Mouse (Mus musculus) lung, embryonic 16.5 days (tissue): ENCODE measurements around the gene Cdk11b. TPM values are rescaled to one million over a fixed set of nuclear protein-coding genes. Genes with fewer than 3 reads are reported as not detected.
A peak's percentile ranks its signal among the peaks of the same experiment; 100 is the strongest.
"Not testable (repeated sequence)": the region's sequence is repeated elsewhere in the genome, so short reads cannot be mapped to it uniquely, and the experiment has no call there.

ENCODE experiments used
- ATAC-seq: fragments of 200-750 bp; cut with Nextera tagmentation; 2 replicates; pipeline ENCODE4 v1.8.0; 2017; ENCODE audit warnings: low read depth, mild to moderate bottlenecking, moderate library complexity
- H3K27ac ChIP-seq: fragments of 300-500 bp; sonication (generic); 2 replicates; pipeline ENCODE4 v1.5.1; 2014; ENCODE audit warnings: mild to moderate bottlenecking, control low read depth, low read length
- H3K27me3 ChIP-seq: fragments of 300-500 bp; sonication (generic); 2 replicates; pipeline ENCODE4 v1.6.1; 2014; ENCODE audit warnings: low read depth, low read length, mixed read lengths; ENCODE audit not compliant: control insufficient read depth, insufficient read depth
- H3K36me3 ChIP-seq: fragments of 300-500 bp; sonication (generic); 2 replicates; pipeline ENCODE4 v1.6.1; 2014; ENCODE audit warnings: low read length; ENCODE audit not compliant: control insufficient read depth, insufficient read depth
- H3K4me1 ChIP-seq: fragments of 300-500 bp; sonication (generic); replicated peaks from 2 replicates; pipeline ENCODE4 v1.6.1; 2014; ENCODE audit warnings: low read length, mixed read lengths; ENCODE audit not compliant: control insufficient read depth, insufficient read depth
- H3K4me2 ChIP-seq: fragments of 300-500 bp; sonication (generic); 2 replicates; pipeline ENCODE4 v1.6.1; 2014; ENCODE audit warnings: low read depth, low read length, control low read depth
- H3K4me3 ChIP-seq: fragments of 300-500 bp; sonication (generic); 2 replicates; pipeline ENCODE4 v1.5.1; 2014; ENCODE audit warnings: mild to moderate bottlenecking, low read length, control low read depth
- H3K9ac ChIP-seq: fragments of 300-500 bp; sonication (generic); 2 replicates; pipeline ENCODE4 v1.6.1; 2014; ENCODE audit warnings: low read length, control low read depth
- H3K9me3 ChIP-seq: fragments of 300-500 bp; sonication (generic); 2 replicates; pipeline ENCODE4 v1.6.1; 2016; ENCODE audit warnings: low read length; ENCODE audit not compliant: control insufficient read depth
- WGBS: fragments of 180-500 bp; shearing (Covaris S2); extraction: QIAGEN DNeasy Blood & Tissue Kit; methylation state at CpG from one replicate; pipeline ENCODE4 v1.1.7; 2014; 5-methylcytosine and 5-hydroxymethylcytosine counted together
- polyA plus RNA-seq: library from polyadenylated mRNA; unstranded; fragments of >200 nt; fragmentation: Nextera tagmentation; extraction: Ambion mirVana; gene quantifications from 2 replicates; pipeline ENCODE4 v1.2.1, GENCODE M21; 2015

The Cdk11b gene
- polyA plus RNA-seq, 1 experiment from 2014 or later, result 54.6 TPM

DNA sequence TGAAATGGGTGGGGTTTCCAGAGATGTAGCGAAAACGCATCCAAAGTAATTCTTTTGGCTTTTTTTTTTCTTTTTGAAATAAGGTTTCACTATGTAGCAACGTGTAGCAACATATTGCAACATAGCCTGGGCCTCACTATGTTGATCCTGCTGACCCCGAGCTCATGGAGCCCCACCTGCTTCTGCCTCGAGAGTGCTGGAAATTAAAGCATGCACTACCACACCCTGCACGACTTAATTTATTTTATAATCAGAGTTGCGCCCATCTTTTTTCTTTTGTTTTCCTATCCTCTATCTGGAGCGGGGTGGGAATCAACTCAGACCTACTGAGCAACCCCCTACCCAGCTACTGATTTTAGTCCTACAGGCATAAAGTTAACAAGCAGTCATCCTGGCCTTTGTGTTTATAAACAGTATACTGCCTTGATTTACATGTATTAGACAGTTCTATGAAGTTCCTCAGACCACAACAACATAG is 45.0 kb downstream of the Cdk11b start:
- H3K27ac ChIP-seq, result no peak overlapping the region
- peak; percentile 11 for ATAC-seq

DNA sequence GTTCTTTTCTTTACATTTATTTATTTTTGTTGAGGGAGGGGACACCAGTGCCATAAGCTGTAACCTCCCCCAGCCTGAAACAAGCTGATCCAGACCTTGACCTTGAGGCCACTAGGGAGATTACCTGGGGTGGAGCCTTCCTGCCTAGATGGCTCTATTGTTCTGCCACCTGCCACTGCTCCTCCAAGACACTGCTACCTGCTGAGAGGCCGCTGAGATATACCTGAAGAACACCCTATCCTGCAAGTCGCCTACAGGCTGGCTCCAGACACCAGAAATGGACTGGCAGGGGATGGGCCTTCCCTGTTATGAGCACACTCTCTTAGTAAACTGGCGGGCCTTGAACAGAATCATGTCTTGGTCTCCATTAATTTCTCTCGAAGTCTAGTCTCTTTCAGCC is 45.6 kb downstream of the Cdk11b start:
- H3K36me3 ChIP-seq, H3K27ac ChIP-seq, H3K4me3 ChIP-seq, H3K9me3 ChIP-seq, H3K4me1 ChIP-seq, ATAC-seq, H3K27me3 ChIP-seq, H3K9ac ChIP-seq, H3K4me2 ChIP-seq: not testable (repeated sequence)
- 52% methylated on average over 4 of the region's 4 CpGs for WGBS

More for the DNA sequence above, 45.0 kb downstream of the Cdk11b start:
- no peaks in the 10 kb centered on the region for H3K27me3 ChIP-seq
- H3K4me1 ChIP-seq, result peaks cover 9% of the 10 kb centered on the region
- peak overlapping the region; percentile 92 for H3K4me3 ChIP-seq
- H3K4me2 ChIP-seq, result peak overlapping the region; percentile 61
- H3K9ac ChIP-seq, result peak overlapping the region; percentile 90
- WGBS, result 3% methylated on average over 8 of the region's 8 CpGs
- no peaks in the 10 kb centered on the region for H3K9me3 ChIP-seq
- no peaks in the 10 kb centered on the region for H3K36me3 ChIP-seq

DNA sequence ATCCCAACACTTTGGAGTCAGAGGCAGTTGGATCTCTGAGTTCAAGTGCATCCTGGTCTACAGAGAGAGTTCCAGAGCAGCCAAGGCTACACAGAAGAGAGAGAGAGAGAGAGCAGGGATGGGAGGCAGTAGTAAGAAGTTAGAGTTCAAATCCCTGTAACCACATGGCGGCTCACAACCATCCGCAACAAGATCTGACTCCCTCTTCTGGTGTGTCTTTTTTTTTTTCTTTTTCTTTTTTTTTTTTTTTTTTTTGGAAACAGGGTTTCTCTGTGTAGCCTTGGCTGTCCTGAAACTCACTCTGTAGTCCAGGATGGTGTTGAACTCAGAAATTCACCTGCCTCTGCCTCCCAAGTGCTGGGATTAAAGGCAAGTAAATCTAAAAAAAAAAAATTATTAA is 47.4 kb downstream of the Cdk11b start:
- ATAC-seq, result no peak
- no peaks in the 10 kb centered on the region for H3K9me3 ChIP-seq
- H3K36me3 ChIP-seq, result no peaks in the 10 kb centered on the region
- peaks cover 9% of the 10 kb centered on the region for H3K4me1 ChIP-seq
- no peak overlapping the region for H3K4me3 ChIP-seq
- 52% methylated on average over 2 of the region's 2 CpGs for WGBS
- H3K4me2 ChIP-seq, result no peak overlapping the region
- no peak overlapping the region for H3K9ac ChIP-seq
- H3K27me3 ChIP-seq, result no peaks in the 10 kb centered on the region
- no peak overlapping the region for H3K27ac ChIP-seq

DNA sequence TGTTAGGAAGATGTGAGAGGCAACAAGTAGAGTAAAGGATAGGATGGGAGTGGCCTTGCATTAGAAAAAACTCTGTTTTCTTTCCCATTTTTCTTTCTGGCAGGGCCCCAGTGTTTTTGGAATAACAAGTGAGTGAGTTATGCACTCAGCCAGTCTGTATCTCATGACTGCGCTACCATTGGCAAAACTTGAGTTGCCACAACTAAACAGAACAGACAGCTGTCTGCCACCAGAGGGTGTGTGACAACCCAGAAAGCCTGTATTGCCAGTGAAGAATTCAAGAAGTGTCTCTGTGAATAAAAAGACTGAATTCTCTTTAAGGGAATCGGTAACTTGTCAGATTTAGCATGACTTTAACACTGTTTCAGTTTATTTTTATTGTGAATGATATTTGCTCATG is 51.3 kb downstream of the Cdk11b start:
- Histone ChIP-seq H3K9me3 (no peaks in the 10 kb centered on the region), H3K27me3 (no peaks in the 10 kb centered on the region), H3K4me1 (no peaks in the 10 kb centered on the region), H3K4me2 (no peak overlapping the region), H3K9ac (no peak overlapping the region), H3K36me3 (no peaks in the 10 kb centered on the region), H3K4me3 (no peak overlapping the region), H3K27ac (no peak overlapping the region)
- 73% methylated on average over 2 of the region's 2 CpGs for WGBS
- ATAC-seq, result no peak

- not testable (repeated sequence) for H3K27me3 ChIP-seq, H3K9me3 ChIP-seq, H3K27ac ChIP-seq, ATAC-seq, H3K4me1 ChIP-seq, H3K4me3 ChIP-seq, H3K4me2 ChIP-seq, H3K9ac ChIP-seq, H3K36me3 ChIP-seq
- 86% methylated on average over 15 of the region's 19 CpGs for WGBS
Measured at GRCm38 (mm10) chr4:155683670-155684277, 59.1 kb downstream of the Cdk11b start.

- not testable (repeated sequence) for H3K4me1 ChIP-seq, H3K36me3 ChIP-seq, ATAC-seq, H3K4me3 ChIP-seq, H3K9ac ChIP-seq, H3K4me2 ChIP-seq, H3K27ac ChIP-seq, H3K9me3 ChIP-seq, H3K27me3 ChIP-seq
- WGBS, result 69% methylated on average over 4 of the region's 4 CpGs
Measured at GRCm38 (mm10) chr4:155687764-155688163, 63.1 kb downstream of the Cdk11b start.

GRCm38 (mm10) chr4:155690571-155691375 is 66.1 kb downstream of the Cdk11b start:
- WGBS, result 76% methylated on average over 12 of the region's 12 CpGs
- Histone ChIP-seq H3K9me3 (no peaks in the 10 kb centered on the region), H3K4me1 (peaks cover 4% of the 10 kb centered on the region; the same call in 1 of the 2 replicates), H3K4me3 (no peak overlapping the region), H3K4me2 (no peak overlapping the region), H3K27me3 (peaks cover 7% of the 10 kb centered on the region; the same call in 1 of the 2 replicates), H3K36me3 (no peaks in the 10 kb centered on the region), H3K27ac (no peak overlapping the region), H3K9ac (no peak overlapping the region)
- no peak for ATAC-seq

- Histone ChIP-seq H3K27me3 (peaks cover 7% of the 10 kb centered on the region; the same call in 1 of the 2 replicates), H3K27ac (no peak overlapping the region), H3K9me3 (no peaks in the 10 kb centered on the region), H3K4me3 (no peak overlapping the region), H3K9ac (no peak overlapping the region), H3K4me1 (peaks cover 4% of the 10 kb centered on the region; the same call in 1 of the 2 replicates), H3K36me3 (no peaks in the 10 kb centered on the region), H3K4me2 (no peak overlapping the region)
- 94% methylated on average over 3 of the region's 3 CpGs for WGBS
- no peak for ATAC-seq
Measured at GRCm38 (mm10) chr4:155692421-155692820, 67.8 kb downstream of the Cdk11b start.

GRCm38 (mm10) chr4:155694111-155694481 is 69.4 kb downstream of the Cdk11b start, which contains the start of gene Fndc10:
TSS of gene Fndc10 (plus strand) at chr4:155694342.
- peak within 1 kb of the TSS; percentile 89 for H3K4me2 ChIP-seq
- peaks cover 4% of the 10 kb centered on the region; the same call in 1 of the 2 replicates for H3K4me1 ChIP-seq
- ATAC-seq, result peak; percentile 86
- WGBS, result under 1% methylated on average over 46 of the region's 47 CpGs
- no peaks in the 10 kb centered on the region for H3K36me3 ChIP-seq
- peaks cover 7% of the 10 kb centered on the region; the same call in 1 of the 2 replicates for H3K27me3 ChIP-seq
- peak within 1 kb of the TSS; percentile 74 for H3K4me3 ChIP-seq
- H3K9me3 ChIP-seq, result no peaks in the 10 kb centered on the region
- H3K27ac ChIP-seq, result no peak within 1 kb of the TSS
- peak within 1 kb of the TSS; percentile 73 for H3K9ac ChIP-seq
